Mouse (Mus musculus): Measurements from ENCODE around the gene Aldh5a1. TPM values are rescaled to one million over a fixed set of nuclear protein-coding genes. Genes with fewer than 3 reads are reported as not detected.

The Aldh5a1 gene
- polyA plus RNA-seq (2015; fragmentation: Nextera tagmentation; extraction: Ambion mirVana) = 3.4 and 5.6 TPM in 2 replicates

GRCm38 (mm10) chr13:24937108-24937838, at the start of gene Aldh5a1:
Gene Aldh5a1 (minus strand): TSS chr13:24937661.

GRCm38 (mm10) chr13:24942512-24943282, 5.2 kb upstream of the Aldh5a1 start, which contains the start of gene Gpld1:
Gene Gpld1 (plus strand): TSS chr13:24943152.

Other genes starting within 250 kb of the Aldh5a1 start
- gene Armh2, start 196.4 kb downstream of the Aldh5a1 start, polyA plus RNA-seq (2015; fragmentation: Nextera tagmentation; extraction: Ambion mirVana) = not detected in 2 replicates
- 78.2 and 81.2 TPM in 2 replicates for gene Gmnn, start 175.7 kb downstream of the Aldh5a1 start, polyA plus RNA-seq (2015; fragmentation: Nextera tagmentation; extraction: Ambion mirVana)
- gene BC005537, start 136.0 kb downstream of the Aldh5a1 start, polyA plus RNA-seq (2015; fragmentation: Nextera tagmentation; extraction: Ambion mirVana) = 14.3 and 17.0 TPM in 2 replicates
- gene Acot13, start 106.1 kb downstream of the Aldh5a1 start, polyA plus RNA-seq (2015; fragmentation: Nextera tagmentation; extraction: Ambion mirVana) = 144 and 155 TPM in 2 replicates
- gene Tdp2, start 106.0 kb downstream of the Aldh5a1 start, polyA plus RNA-seq (2015; fragmentation: Nextera tagmentation; extraction: Ambion mirVana) = 34.5 and 49.6 TPM in 2 replicates
- 0.40 and 1.8 TPM in 2 replicates for gene D130043K22Rik, start 92.5 kb downstream of the Aldh5a1 start, polyA plus RNA-seq (2015; fragmentation: Nextera tagmentation; extraction: Ambion mirVana)
- 1.3 and 1.6 TPM in 2 replicates for gene Gpld1, start 5.5 kb upstream of the Aldh5a1 start, polyA plus RNA-seq (2015; fragmentation: Nextera tagmentation; extraction: Ambion mirVana)
- 7.5 and 22.5 TPM in 2 replicates for gene Mrs2, start 82.7 kb upstream of the Aldh5a1 start, polyA plus RNA-seq (2015; fragmentation: Nextera tagmentation; extraction: Ambion mirVana)
- 0.36 and 2.1 TPM in 2 replicates for gene Dcdc2a, start 118.3 kb upstream of the Aldh5a1 start, polyA plus RNA-seq (2015; fragmentation: Nextera tagmentation; extraction: Ambion mirVana)